Mouse (Mus musculus) liver, postnatal 0 days (tissue): Measurements from ENCODE around the gene Gm17657.

Experiments
- CTCF ChIP-seq: sonication (generic); IDR thresholded peaks from 2 replicates; pipeline ENCODE4 v1.5.1; 2016; ENCODE audit warnings: antibody characterized with exemption, low read depth
- EP300 ChIP-seq: IDR thresholded peaks from 2 replicates; pipeline ENCODE4 v1.6.1; 2016; ENCODE audit warnings: antibody characterized with exemption, low read depth, mild to moderate bottlenecking

DNA sequence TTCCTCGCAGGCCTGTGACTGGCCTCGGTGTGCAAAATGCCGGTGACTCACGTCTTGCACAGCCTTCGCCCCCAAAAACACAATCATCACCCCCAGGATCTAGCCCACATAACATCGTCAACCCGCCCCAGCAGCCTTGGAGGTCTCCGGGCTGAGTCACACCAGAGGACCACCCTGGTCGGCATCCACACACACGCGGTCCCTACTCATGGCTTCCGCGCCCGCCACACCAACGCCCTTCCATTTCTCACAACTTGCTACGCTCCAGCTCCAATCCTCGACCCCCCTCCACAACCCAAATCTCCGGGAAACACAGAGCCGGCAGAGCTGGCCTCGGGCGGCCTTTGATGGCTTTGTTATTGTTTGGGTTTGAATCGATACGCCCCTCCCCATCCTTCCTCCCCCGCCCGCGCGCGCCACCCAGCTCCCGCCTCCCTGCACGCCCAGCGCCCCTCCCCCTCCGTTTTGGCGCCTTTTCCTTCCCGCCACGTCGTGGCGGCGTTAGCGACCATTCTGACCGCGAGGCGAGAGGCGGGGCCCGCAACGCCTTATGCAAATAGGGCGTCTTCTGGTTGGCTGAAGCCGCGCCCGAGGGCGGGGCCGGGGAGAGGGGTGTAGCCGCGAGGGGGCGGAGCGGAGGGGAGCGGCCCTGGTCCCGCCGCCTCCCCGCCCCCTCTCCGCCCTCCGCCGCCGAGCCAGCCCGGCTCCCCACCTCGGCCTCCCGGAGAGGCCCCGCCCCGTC is 59.3 kb downstream of the Gm17657 start:
- TF ChIP-seq CTCF (peak; percentile 26; the same call in 1 of the 2 replicates), EP300 (peak; percentile 78)
